Mouse (Mus musculus) liver, embryonic 14.5 days (tissue): ENCODE data around the gene Zdhhc6.

Experiments used
- CTCF ChIP-seq: IDR thresholded peaks from 2 replicates; pipeline ENCODE4 v1.5.1; 2016; ENCODE audit warnings: antibody characterized with exemption, low read depth, control low read depth
- EP300 ChIP-seq: IDR thresholded peaks from 2 replicates; pipeline ENCODE4 v1.6.1; 2016; ENCODE audit warnings: antibody characterized with exemption, low read depth

- no peak for TF ChIP-seq CTCF
- TF ChIP-seq EP300 = no peak
These were observed 75.9 kb downstream of the Zdhhc6 start for GRCm38 (mm10) chr19:55239766-55240426.
